Mouse (Mus musculus) E14TG2a.4 (cell line): ENCODE measurements at regions not wholly inside any gene's neighbourhood (a gene's known extent, or its start where the extent isn't known, plus 50 kb on each side); places are given as distances from the start of the nearest gene placed in this dataset.

Experiments
- CTCF ChIP-seq: conservative IDR thresholded peaks from 2 replicates; pipeline ENCODE4 v1.5.1; 2014; ENCODE audit warnings: low read length
- NANOG ChIP-seq: IDR thresholded peaks from 2 replicates; pipeline ENCODE4 v1.6.1; 2014; ENCODE audit warnings: borderline replicate concordance, low read length, mixed read lengths

DNA sequence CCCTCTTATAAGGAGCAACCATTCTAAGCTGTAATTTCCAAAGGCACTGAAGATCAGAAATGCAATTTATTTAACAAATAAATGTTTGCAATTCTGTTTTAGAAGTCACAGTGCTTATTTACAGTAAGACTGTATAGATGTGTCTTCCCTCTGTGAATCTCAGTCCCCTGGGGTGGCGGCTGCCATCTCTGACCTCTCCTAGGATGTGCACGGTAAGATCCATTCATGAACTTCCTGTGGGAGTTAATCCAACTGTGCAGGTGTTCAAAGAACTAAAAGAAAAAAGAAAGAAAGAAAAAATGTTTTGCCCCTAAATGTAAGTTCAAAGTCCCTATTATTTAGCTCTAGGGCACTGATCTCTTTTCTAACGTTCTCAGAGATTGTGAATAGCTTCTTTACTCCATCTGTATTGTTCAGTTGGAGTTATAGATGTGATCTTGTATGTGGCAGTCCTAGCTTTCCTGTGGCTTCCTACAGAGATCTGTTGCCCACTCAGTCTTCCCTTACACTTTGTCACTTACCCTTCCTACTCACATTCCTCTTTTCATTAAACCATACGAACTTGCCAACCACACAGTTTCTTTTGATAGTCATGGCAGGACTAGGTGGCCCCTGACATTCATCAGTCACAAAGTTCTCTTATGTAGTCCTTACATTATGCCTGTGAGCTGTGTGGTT, 346.0 kb upstream of the Alcam start:
- TF ChIP-seq CTCF (no peak), NANOG (no peak)
